Mouse (Mus musculus) megakaryocyte progenitor cell, adult 5-6 weeks (primary cell): ENCODE results near the gene Coro6. TPM values are rescaled to one million over a fixed set of nuclear protein-coding genes. Genes with fewer than 3 reads are reported as not detected.
A peak's percentile ranks its signal among the peaks of the same experiment; 100 is the strongest.

Experiments used
- ATAC-seq: replicated peaks from 2 replicates; pipeline ENCODE4 v1.8.0; 2016; ENCODE audit warnings: mild to moderate bottlenecking, moderate TSS enrichment, inconsistent platforms; ENCODE audit not compliant: poor library complexity
- total RNA-seq, 2 experiments: library from RNA; stranded (forward) in 1 of 2; stranded (reverse) in 1 of 2; fragments of 157-497, 149-512 nt in 1 of 2; fragments of 200-1000 nt in 1 of 2; gene quantifications; 2 replicates each; pipeline versions ENCODE4 v1.2.3 to v1.2.4; 2015 to 2017

The Coro6 gene
- total RNA-seq, 2 experiments from 2014 or later: not detected

DNA sequence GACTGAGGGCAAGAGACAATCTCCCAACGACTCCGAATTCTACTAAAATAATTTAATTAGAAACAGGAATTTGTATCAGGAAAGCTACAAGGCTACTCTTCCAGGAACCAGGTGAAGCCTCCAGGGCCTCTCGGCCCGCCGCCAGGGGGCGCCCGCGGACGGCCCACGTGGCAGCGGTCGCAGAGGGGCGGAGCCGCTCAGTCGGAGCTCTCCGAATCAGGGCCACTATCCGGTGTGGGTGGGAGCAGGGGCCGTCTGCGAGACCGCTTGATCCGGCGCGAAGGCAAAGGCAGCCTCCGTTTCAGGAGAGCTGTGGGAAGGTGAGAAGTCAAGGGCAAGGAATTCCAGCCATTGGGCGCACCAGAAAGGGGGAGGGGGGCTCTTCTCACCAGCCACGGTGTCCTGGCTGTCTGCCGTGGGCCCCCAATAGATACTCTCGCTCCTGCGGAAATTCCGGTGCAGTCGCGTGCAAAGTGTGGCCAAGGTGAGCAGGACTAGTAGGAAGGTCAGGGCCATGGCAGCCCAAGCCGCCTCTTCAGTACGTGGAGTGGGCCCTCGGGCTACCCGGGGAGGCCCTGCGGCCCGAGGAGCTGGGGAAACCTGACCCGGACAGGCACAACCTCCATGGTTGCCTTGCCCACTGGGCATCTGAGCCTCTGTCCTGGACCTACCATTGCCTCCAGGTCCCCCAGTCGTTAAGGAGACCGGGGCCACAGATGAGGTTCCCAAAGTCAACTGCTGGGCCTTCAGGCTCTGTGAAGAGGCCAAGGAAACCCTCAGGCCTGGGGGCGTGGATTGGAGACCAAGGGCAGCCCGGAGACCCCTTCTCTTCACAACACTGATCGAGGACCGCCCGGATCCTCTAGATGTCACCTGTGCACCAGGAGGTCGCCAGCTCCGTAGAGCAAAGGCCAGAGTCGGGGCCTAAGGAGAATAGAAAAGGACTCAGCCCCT lies 46.1 kb downstream of the Coro6 start:
- peak; percentile 87 for ATAC-seq

DNA sequence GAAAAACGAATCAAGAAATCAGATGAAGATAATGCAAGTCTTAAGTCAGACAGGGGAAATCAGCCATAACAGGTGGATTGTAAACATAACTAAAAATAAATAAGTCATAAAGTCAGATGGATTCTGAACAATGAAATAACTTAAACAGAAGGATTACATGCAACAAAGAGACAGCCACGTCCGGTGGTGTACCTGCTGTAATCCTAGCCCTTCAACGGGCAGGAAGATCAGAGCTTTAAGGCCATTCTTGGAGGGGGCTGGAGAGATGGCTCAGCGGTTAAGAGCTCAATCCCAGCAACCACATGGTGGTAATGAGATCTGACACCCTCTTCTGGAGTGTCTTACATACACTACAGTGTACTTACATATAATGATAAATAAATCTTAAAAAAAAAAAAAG lies 49.1 kb downstream of the Coro6 start:
- ATAC-seq: no peak

DNA sequence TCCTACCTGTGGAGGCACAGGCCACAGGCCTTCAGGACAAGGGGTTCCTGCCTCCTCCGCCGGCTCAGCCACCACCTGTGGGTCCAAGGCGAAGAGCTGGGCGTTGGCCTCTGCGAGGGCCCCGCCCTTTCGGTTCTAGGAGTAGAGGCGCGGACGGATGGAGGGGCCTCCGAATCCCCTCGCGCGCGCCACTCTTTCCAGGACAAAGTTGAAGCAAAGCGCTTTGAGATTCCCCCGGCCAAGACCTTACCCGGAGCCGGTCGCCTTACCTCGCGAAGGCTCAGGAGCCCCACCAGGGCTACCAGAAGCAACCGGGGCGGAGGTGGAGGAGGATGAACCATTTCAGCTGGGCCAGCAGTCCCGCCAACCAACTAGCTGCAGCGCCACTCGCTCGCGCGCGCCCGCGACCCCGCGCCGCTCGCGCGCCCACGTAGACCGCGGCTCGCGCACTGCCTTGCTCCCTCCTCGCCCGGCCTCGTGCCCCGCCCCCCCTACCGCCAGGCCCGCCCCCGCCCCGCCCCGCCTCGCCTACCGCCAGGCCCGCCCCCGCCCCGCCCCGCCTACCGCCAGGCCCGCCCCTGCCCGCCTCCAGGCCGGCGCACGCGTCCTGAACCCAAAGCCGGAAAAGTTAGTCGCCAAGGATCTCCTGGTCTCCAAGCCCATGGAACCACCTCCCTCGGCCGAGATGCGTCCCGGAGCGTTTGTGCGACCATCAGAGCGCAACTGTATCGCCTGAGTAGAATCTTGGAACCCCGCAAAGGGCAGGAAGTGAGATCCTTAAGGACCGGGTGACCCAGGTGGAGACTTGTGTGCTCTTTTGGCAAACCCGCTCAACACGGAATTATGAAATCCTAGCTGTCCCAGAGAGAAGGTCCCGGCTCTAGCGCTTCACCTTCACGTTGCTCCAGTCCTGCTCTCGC lies 50.9 kb downstream of the Coro6 start:
- ATAC-seq: peak; percentile 50

DNA sequence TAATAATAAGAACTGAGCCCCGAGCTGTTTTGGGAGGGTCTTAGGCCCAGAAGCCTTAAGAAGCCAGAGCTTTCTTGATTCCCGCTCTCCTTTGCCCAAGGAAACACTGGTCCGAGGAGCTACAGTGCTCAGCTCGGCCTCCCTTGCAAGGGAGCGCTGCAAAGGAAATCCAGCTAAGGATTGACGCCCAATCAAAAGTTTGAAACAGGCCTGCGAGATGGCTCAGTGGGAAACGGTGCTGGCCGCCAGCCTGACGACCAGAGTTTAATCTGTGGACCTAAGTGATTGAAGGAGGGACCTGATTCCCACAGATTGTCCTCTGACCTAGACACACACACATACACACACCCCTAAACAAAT lies 51.6 kb downstream of the Coro6 start:
- ATAC-seq: no peak

DNA sequence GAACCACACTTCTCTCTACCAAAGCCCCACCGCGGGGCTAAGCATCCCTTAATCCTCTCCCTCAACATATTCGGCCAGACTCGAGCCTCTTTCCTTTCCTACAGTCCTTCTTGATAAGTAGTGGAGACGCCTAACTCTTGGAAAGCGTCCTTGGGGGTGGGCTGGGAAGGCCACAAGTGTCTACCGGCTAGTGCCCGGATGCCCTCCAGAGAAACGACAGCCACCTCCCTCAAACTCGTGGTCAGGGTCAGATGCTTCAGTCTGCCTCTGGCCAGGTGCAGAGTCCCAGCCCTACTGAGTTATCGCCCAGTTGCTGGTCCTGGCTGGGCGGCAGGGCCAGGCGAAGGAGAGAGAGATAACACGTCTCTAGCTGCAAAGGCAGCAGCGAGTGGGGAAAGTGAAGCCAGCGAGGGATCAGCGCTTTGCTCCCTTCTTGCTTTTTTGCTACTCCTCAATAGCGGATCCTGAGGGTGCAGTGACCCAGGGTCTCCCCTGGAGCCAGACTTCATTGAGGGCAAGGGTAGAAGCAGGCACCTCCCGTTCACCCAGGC lies 52.1 kb downstream of the Coro6 start:
- peak; percentile 34 for ATAC-seq

DNA sequence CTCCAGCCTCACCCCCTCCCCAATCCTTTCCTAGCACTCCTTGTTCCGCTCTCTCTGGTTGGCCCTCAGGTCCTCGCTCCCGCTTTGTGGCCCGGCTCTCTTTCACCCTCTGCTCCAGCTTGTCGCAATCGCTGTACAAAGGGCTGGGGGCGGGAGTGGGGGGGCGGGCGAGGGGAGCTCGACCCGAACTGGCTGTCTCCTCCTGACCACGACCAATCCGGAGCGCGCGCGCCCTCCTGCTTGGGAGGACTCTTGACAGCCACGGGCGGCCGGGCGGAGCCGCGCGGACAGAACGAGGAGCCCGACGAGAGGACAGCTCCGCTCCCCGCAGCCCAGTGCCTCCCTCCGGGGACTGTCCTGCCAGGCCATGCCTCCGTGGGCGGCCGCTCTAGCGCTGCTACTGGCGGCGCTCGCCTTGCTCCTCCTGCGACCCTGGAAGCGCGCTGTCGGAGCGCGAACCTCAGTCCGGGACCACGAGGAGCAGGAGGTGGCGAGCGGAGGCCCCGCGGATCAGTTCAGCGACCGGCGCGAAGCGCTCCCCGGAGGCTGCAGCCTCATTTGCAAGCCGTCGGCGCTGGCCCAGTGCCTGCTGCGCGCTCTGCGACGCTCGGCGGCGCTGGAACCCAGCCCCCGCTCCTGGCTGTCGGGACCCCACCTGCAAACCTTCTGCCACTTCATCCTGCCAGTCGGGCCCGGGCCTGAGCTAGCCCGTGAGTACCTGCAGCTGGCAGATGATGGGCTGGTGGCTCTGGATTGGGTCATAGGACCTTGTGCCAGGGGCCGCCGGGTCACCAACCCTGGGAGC lies 52.8 kb downstream of the Coro6 start, which contains the start of gene Abhd15:
TSS of gene Abhd15 (plus strand) at position 290 of the 805 bp plus-strand sequence.
- ATAC-seq: peak; percentile 27

DNA sequence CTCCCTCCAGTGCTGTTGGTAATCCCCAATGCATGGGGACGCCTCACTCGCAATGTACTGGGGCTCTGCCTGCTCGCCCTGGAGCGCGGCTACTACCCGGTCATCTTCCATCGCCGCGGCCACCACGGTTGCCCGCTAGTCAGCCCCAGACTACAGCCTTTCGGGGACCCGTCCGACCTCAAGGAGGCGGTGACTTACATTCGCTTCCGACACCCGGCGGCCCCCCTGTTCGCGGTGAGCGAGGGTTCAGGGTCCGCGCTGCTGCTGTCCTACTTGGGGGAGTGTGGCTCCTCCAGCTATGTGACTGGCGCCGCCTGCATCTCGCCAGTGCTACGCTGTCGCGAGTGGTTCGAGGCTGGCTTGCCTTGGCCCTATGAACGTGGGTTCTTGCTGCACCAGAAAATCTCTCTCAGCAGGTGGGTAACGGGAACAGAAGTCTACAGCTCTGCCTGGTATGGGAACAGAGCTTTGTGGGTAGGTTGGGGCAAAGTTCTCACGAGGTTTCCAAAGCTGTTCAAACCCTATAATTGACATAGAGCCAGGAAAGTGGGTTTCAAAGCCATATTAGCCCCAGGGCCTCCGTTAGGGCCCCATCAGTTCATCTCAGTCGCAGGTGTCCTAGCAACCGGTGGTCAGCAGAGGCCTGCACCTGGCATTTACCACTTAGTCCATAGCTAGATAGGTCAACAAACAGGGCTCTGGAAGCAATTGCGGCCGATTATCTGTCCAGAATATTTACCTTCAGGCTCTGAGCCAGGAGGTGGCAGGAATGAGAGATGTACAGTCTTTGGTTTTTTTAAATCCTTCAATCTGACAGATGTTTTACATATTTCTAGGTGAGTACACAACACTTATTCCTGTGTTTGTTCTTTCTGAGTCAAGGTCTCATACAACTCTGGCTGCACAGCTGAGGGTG lies 53.7 kb downstream of the Coro6 start, which contains the start of gene Trp53i13:
TSS of gene Trp53i13 (minus strand) at position 344 of the 916 bp plus-strand sequence.
- no peak for ATAC-seq

DNA sequence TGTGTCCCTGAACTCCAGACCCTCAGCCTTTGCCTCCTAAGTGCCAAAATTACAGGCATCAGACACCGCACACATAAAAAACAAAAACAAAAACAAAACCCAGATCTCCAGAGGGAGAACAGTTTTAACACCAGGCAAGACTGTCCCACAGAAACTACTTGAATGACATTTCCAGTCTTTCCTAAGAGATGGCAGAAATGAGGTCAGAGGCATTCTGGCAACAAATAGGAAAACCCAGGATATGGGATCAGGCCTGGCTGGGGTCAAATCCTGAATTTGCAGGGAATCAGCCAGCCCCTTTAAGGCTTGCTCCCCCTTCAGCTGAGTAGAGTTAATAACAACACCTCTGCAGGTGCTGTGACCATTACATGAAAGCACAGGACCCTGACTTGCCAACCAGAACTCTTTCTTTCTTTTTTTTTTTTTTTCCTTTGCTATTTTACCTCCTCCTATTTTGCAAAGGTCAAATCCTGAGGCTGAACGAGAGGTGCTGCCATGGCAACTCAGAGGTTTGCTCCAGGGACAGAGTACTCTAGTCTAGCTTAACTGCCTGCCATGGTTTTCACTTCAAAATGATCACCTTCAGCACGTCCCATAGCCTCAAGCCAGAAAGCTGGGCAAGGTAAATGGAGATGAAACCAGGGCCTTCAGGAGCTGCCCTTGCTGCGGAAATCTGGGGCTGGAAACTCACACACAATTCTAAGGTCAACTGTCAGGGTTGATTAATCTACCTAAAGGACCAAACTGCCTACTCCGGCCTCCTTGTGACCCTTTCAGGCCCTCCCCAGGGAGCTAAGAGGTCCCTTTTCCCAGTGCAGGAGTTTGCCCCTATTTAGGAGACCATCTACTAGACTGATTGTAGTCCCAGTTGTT lies 54.6 kb downstream of the Coro6 start:
- ATAC-seq: no peak

DNA sequence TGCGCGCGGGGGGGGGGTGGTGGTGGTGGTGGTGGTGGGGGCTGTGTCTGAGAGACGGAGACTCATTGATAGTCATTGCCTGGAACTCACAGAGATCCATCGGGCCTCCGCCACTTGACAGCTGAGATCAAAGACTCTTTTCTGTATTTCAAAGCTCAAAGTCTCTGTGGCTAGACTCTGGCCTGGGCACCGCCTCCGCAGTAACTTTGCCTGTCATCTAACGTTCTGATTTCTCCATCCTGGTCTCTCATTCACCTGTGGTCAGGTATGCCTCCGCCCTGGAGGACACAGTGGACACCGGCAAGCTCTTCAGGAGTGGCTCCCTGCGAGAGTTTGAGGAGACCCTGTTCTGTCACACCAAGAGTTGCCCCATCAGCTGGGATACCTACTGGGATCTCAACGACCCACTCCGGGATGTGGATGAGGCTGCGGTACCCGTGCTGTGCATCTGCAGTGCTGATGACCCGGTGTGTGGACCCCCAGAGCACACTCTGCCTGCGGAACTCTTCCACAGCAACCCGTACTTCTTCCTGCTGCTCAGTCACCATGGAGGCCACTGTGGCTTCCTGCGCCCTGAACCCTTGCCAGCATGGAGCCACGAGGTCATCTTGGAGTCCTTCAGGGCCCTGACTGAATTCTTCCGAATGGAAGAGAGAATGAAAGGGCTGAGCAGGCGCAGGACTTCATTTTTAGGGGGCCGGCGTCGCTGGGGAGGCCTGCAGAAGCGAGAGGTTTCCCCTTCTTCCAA lies 56.0 kb downstream of the Coro6 start:
- no peak for ATAC-seq

DNA sequence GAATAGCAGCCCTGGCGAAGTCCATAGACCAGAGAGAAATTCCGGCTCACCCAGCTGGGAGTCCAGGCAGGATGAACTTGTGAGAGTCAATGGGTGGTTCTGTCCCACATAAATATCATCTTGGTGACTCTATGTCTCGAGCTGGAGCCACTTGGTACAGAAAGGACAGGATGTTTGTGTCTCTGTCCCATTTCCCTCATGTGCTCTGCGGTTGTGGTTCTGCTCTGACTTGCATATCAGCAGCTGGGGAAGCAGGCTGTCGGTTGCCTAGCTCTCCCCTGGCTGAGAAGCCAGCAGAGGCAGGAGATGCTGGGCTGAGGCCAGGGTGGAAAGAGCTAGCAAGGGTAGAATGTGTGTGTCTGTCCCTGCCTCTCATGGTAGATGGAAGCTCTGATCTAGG lies 56.8 kb downstream of the Coro6 start, which contains the start of gene Gm10392:
TSS of gene Gm10392 (minus strand) at position 156 of the 400 bp plus-strand sequence.
- peak; percentile 65 for ATAC-seq

Other genes starting within 250 kb of the Coro6 start
- gene Ssh2, start 246.1 kb upstream of the Coro6 start, total RNA-seq (2015): 25.5 and 26.6 TPM in 2 replicates
- 14.7 and 20.9 TPM in 2 replicates for gene Ssh2, start 246.1 kb upstream of the Coro6 start, total RNA-seq (2017)
- gene Ankrd13b, start 27.3 kb downstream of the Coro6 start, total RNA-seq (2015): 10.0 and 10.4 TPM in 2 replicates
- 5.7 and 6.0 TPM in 2 replicates for gene Ankrd13b, start 27.3 kb downstream of the Coro6 start, total RNA-seq (2017)
- gene Git1, start 31.2 kb downstream of the Coro6 start, total RNA-seq (2015): 24.3 and 27.6 TPM in 2 replicates
- gene Git1, start 31.2 kb downstream of the Coro6 start, total RNA-seq (2017): 14.5 and 17.1 TPM in 2 replicates
- 3.2 and 3.4 TPM in 2 replicates for gene Abhd15, start 52.7 kb downstream of the Coro6 start, total RNA-seq (2015)
- 3.6 and 4.6 TPM in 2 replicates for gene Abhd15, start 52.7 kb downstream of the Coro6 start, total RNA-seq (2017)
- gene Trp53i13, start 53.6 kb downstream of the Coro6 start, total RNA-seq (2015): 1.7 and 2.0 TPM in 2 replicates
- 1.7 and 8.2 TPM in 2 replicates for gene Trp53i13, start 53.6 kb downstream of the Coro6 start, total RNA-seq (2017)
- 0.32 TPM in 1 of 2 replicates, not detected in the other for gene Gm10392, start 56.8 kb downstream of the Coro6 start, total RNA-seq (2015)
- 0.41 and 1.2 TPM in 2 replicates for gene Gm10392, start 56.8 kb downstream of the Coro6 start, total RNA-seq (2017)
- gene Taok1, start 145.4 kb downstream of the Coro6 start, total RNA-seq (2015): 30.5 and 31.8 TPM in 2 replicates
- 30.3 and 37.8 TPM in 2 replicates for gene Taok1, start 145.4 kb downstream of the Coro6 start, total RNA-seq (2017)
- gene Nufip2, start 223.7 kb downstream of the Coro6 start, total RNA-seq (2015): 68.5 and 75.4 TPM in 2 replicates
- 76.5 and 98.4 TPM in 2 replicates for gene Nufip2, start 223.7 kb downstream of the Coro6 start, total RNA-seq (2017)